Mouse (Mus musculus) naive thymus-derived CD4-positive, alpha-beta T cell, adult 2 months (primary cell): ENCODE data around the gene Gm10318.

Experiments
- DNase-seq: peaks from one replicate; pipeline ENCODE4 v3.0.0-alpha.2; 2011; ENCODE audit warnings: low read depth

The Gm10318 gene

GRCm38 (mm10) chr10:77852559-77852958 is at the start of gene Gm10318:
Gene Gm10318, plus strand, starts transcription at chr10:77852859.
- no peak for DNase-seq

GRCm38 (mm10) chr10:77804095-77804494 is 48.6 kb upstream of the Gm10318 start:
- no peak for DNase-seq

GRCm38 (mm10) chr10:77811743-77812142 is 40.9 kb upstream of the Gm10318 start, which contains the start of gene Gm9507:
Gene Gm9507, minus strand, starts transcription at chr10:77811843.
- no peak for DNase-seq

GRCm38 (mm10) chr10:77814382-77814781 is 38.3 kb upstream of the Gm10318 start, which contains the start of gene Gm2696:
Gene Gm2696, plus strand, starts transcription at chr10:77814682.
- DNase-seq, result no peak

GRCm38 (mm10) chr10:77815514-77815913 is 37.1 kb upstream of the Gm10318 start:
- DNase-seq, result peak; percentile 42

GRCm38 (mm10) chr10:77818523-77818922 is 34.1 kb upstream of the Gm10318 start:
- no peak for DNase-seq

GRCm38 (mm10) chr10:77819203-77819602 is 33.5 kb upstream of the Gm10318 start:
- no peak for DNase-seq

- DNase-seq, result no peak
Measured at GRCm38 (mm10) chr10:77826951-77827350, 25.7 kb upstream of the Gm10318 start, which contains the start of gene Krtap10-4. Gene Krtap10-4, minus strand, starts transcription at chr10:77827095.

- DNase-seq, result no peak
Measured at GRCm38 (mm10) chr10:77835647-77836046, 17.0 kb upstream of the Gm10318 start, which contains the start of gene Krtap10-10. Gene Krtap10-10, plus strand, starts transcription at chr10:77835947.

- DNase-seq, result no peak
Measured at GRCm38 (mm10) chr10:77839006-77839405, 13.7 kb upstream of the Gm10318 start.

GRCm38 (mm10) chr10:77846503-77846902 is 6.2 kb upstream of the Gm10318 start, which contains the start of gene Gm36176:
Gene Gm36176, plus strand, starts transcription at chr10:77846803.
- DNase-seq, result no peak

GRCm38 (mm10) chr10:77846961-77847360 is 5.7 kb upstream of the Gm10318 start:
- no peak for DNase-seq

- DNase-seq, result no peak
Measured at GRCm38 (mm10) chr10:77847538-77847937, 5.1 kb upstream of the Gm10318 start.

GRCm38 (mm10) chr10:77861675-77862074 is 9.0 kb downstream of the Gm10318 start, which contains the start of gene Gm3285:
Gene Gm3285, plus strand, starts transcription at chr10:77861975.
- DNase-seq, result no peak

- DNase-seq, result peak; percentile 59
Measured at GRCm38 (mm10) chr10:77864067-77864761, 11.6 kb downstream of the Gm10318 start.

GRCm38 (mm10) chr10:77864762-77865143 is 12.1 kb downstream of the Gm10318 start:
- peak; percentile 6 for DNase-seq

- DNase-seq, result no peak
Measured at GRCm38 (mm10) chr10:77867546-77867945, 14.9 kb downstream of the Gm10318 start.

- no peak for DNase-seq
Measured at GRCm38 (mm10) chr10:77869651-77870050, 17.0 kb downstream of the Gm10318 start.

GRCm38 (mm10) chr10:77878985-77879384 is 26.3 kb downstream of the Gm10318 start:
- no peak for DNase-seq

GRCm38 (mm10) chr10:77880305-77880704 is 27.6 kb downstream of the Gm10318 start:
- no peak for DNase-seq

GRCm38 (mm10) chr10:77882553-77882952 is 29.9 kb downstream of the Gm10318 start:
- no peak for DNase-seq

GRCm38 (mm10) chr10:77886007-77886747 is 33.5 kb downstream of the Gm10318 start:
- no peak for DNase-seq

- no peak for DNase-seq
Measured at GRCm38 (mm10) chr10:77890987-77891565, 38.4 kb downstream of the Gm10318 start.
